Mouse (Mus musculus): ENCODE results near the gene Ppp1r13l. TPM values are rescaled to one million over a fixed set of nuclear protein-coding genes. Genes with fewer than 3 reads are reported as not detected.

Ppp1r13l gene
- polyA plus RNA-seq, 1 experiment from 2014 or later: 2.6 TPM

MicroRNAs within 50 kb of the gene (microRNA counts, 519-probe panel; counts per million panel counts)
- not detected for microRNA mmu-miR-343

Small RNA genes within 50 kb of the gene (microRNA-seq; reads per million reads assigned to microRNA genes)
- not detected for gene Mir343

Other genes starting within 250 kb of the Ppp1r13l start
- 6.7 and 7.7 TPM in 2 replicates for gene Gm4969, start 241.4 kb upstream of the Ppp1r13l start, polyA plus RNA-seq (2014; fragmentation: Nextera tagmentation; extraction: Ambion mirVana)
- gene Fbxo46, start 239.9 kb upstream of the Ppp1r13l start, polyA plus RNA-seq (2014; fragmentation: Nextera tagmentation; extraction: Ambion mirVana): 10.9 and 11.9 TPM in 2 replicates
- 19.1 and 20.3 TPM in 2 replicates for gene Qpctl, start 210.5 kb upstream of the Ppp1r13l start, polyA plus RNA-seq (2014; fragmentation: Nextera tagmentation; extraction: Ambion mirVana)
- 104 and 110 TPM in 2 replicates for gene Snrpd2, start 210.0 kb upstream of the Ppp1r13l start, polyA plus RNA-seq (2014; fragmentation: Nextera tagmentation; extraction: Ambion mirVana)
- 0.62 and 1.1 TPM in 2 replicates for gene Gipr, start 193.6 kb upstream of the Ppp1r13l start, polyA plus RNA-seq (2014; fragmentation: Nextera tagmentation; extraction: Ambion mirVana)
- gene Eml2, start 183.3 kb upstream of the Ppp1r13l start, polyA plus RNA-seq (2014; fragmentation: Nextera tagmentation; extraction: Ambion mirVana): 3.4 and 3.6 TPM in 2 replicates
- gene Gpr4, start 147.2 kb upstream of the Ppp1r13l start, polyA plus RNA-seq (2014; fragmentation: Nextera tagmentation; extraction: Ambion mirVana): 3.1 and 3.2 TPM in 2 replicates
- gene Opa3, start 131.4 kb upstream of the Ppp1r13l start, polyA plus RNA-seq (2014; fragmentation: Nextera tagmentation; extraction: Ambion mirVana): 34.1 and 36.6 TPM in 2 replicates
- gene Vasp, start 87.9 kb upstream of the Ppp1r13l start, polyA plus RNA-seq (2014; fragmentation: Nextera tagmentation; extraction: Ambion mirVana): 32.7 and 35.3 TPM in 2 replicates
- 0.74 and 1.0 TPM in 2 replicates for gene Ppm1n, start 79.7 kb upstream of the Ppp1r13l start, polyA plus RNA-seq (2014; fragmentation: Nextera tagmentation; extraction: Ambion mirVana)
- 106 and 112 TPM in 2 replicates for gene Rtn2, start 77.1 kb upstream of the Ppp1r13l start, polyA plus RNA-seq (2014; fragmentation: Nextera tagmentation; extraction: Ambion mirVana)
- gene Fosb, start 49.7 kb upstream of the Ppp1r13l start, polyA plus RNA-seq (2014; fragmentation: Nextera tagmentation; extraction: Ambion mirVana): 0.12 TPM in 1 of 2 replicates, not detected in the other
- gene Ercc1, start 15.0 kb upstream of the Ppp1r13l start, polyA plus RNA-seq (2014; fragmentation: Nextera tagmentation; extraction: Ambion mirVana): 82.6 and 86.1 TPM in 2 replicates
- 17.0 TPM in 2 replicates for gene Cd3eap, start 266 bp upstream of the Ppp1r13l start, polyA plus RNA-seq (2014; fragmentation: Nextera tagmentation; extraction: Ambion mirVana)
- 15.6 and 16.5 TPM in 2 replicates for gene Ercc2, start 22.3 kb downstream of the Ppp1r13l start, polyA plus RNA-seq (2014; fragmentation: Nextera tagmentation; extraction: Ambion mirVana)
- gene Klc3, start 44.4 kb downstream of the Ppp1r13l start, polyA plus RNA-seq (2014; fragmentation: Nextera tagmentation; extraction: Ambion mirVana): 0.78 and 1.1 TPM in 2 replicates
- gene Ckm, start 45.0 kb downstream of the Ppp1r13l start, polyA plus RNA-seq (2014; fragmentation: Nextera tagmentation; extraction: Ambion mirVana): not detected in 2 replicates
- 19.2 and 20.4 TPM in 2 replicates for gene Mark4, start 99.1 kb downstream of the Ppp1r13l start, polyA plus RNA-seq (2014; fragmentation: Nextera tagmentation; extraction: Ambion mirVana)
- 0.79 and 0.87 TPM in 2 replicates for gene Exoc3l2, start 103.6 kb downstream of the Ppp1r13l start, polyA plus RNA-seq (2014; fragmentation: Nextera tagmentation; extraction: Ambion mirVana)
- gene Bloc1s3, start 148.6 kb downstream of the Ppp1r13l start, polyA plus RNA-seq (2014; fragmentation: Nextera tagmentation; extraction: Ambion mirVana): 2.6 and 3.6 TPM in 2 replicates
- gene Trappc6a, start 148.6 kb downstream of the Ppp1r13l start, polyA plus RNA-seq (2014; fragmentation: Nextera tagmentation; extraction: Ambion mirVana): 34.2 and 38.8 TPM in 2 replicates
- 0.98 and 1.1 TPM in 2 replicates for gene Nkpd1, start 158.1 kb downstream of the Ppp1r13l start, polyA plus RNA-seq (2014; fragmentation: Nextera tagmentation; extraction: Ambion mirVana)
- 12.7 and 12.9 TPM in 2 replicates for gene Ppp1r37, start 203.3 kb downstream of the Ppp1r13l start, polyA plus RNA-seq (2014; fragmentation: Nextera tagmentation; extraction: Ambion mirVana)
- 0.13 and 0.16 TPM in 2 replicates for gene Zfp296, start 217.5 kb downstream of the Ppp1r13l start, polyA plus RNA-seq (2014; fragmentation: Nextera tagmentation; extraction: Ambion mirVana)
- 141 and 157 TPM in 2 replicates for gene Gemin7, start 217.8 kb downstream of the Ppp1r13l start, polyA plus RNA-seq (2014; fragmentation: Nextera tagmentation; extraction: Ambion mirVana)
- gene Clasrp, start 244.7 kb downstream of the Ppp1r13l start, polyA plus RNA-seq (2014; fragmentation: Nextera tagmentation; extraction: Ambion mirVana): 41.6 and 47.6 TPM in 2 replicates